Mouse (Mus musculus): ENCODE measurements around the gene Alcam.

DNA sequence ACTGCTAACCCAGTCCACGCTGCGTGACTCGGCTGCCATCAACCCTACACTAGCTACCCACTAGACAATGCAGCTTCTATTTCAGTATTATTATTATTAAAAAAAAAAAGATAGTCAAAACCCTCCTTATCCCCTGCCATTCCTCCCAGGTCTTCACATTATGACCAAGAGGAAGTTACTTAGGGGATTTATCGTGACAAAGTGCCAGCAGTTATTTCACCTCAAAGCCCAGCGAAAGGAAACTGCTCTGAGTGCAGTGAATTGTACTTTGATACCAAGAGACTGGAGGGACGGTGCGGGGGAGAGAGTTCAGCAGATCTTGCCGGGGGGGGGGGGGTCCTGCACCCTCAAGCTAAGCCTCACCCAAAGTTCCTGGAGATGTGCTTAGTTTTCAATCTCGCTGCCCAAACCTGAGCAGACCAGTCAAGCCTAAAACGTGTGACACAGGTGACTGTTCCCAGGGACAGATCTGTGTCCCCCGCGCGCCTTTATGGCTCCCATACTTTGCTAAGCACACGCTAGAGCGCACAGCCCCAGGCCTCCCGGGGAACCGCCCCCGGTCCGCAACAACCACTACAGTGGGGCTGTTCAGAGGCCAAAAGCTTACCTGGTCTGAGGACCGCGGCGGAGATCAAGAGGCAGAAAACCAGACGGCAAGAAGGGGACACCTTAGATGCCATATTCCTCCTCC is 1.9 kb downstream of the Alcam start:
- TF ChIP-seq CTCF (IDR thresholded peaks at IDR 0.05; ENCODE audit: low read depth, low read length) (no peak), POLR2A (IDR thresholded peaks at IDR 0.05; ENCODE audit: borderline replicate concordance, low read depth, low read length) (no peak)
